Mouse (Mus musculus): Measurements from ENCODE around the gene Kcna2. TPM values are rescaled to one million over a fixed set of nuclear protein-coding genes. Genes with fewer than 3 reads are reported as not detected.

Kcna2 gene
- polyA plus RNA-seq, 1 experiment from 2014 or later: 2.6 TPM

- no peak for ATAC-seq
- Histone ChIP-seq H3K27me3 (replicated peaks; ENCODE audit: control insufficient read depth, insufficient read depth, low read length) (no peaks in the 10 kb centered on the region), H3K27ac (ENCODE audit: low read depth, low read length) (no peak overlapping the region), H3K4me2 (ENCODE audit: low read length) (no peak overlapping the region), H3K4me1 (ENCODE audit: control insufficient read depth, insufficient read depth, low read depth, low read length) (no peaks in the 10 kb centered on the region; the same call in 1 of the 2 replicates), H3K36me3 (ENCODE audit: control insufficient read depth, insufficient read depth, low read length) (no peaks in the 10 kb centered on the region), H3K9ac (ENCODE audit: low read depth, low read length) (no peak overlapping the region), H3K4me3 (ENCODE audit: low read length) (no peak overlapping the region), H3K9me3 (ENCODE audit: control insufficient read depth, low read length) (no peaks in the 10 kb centered on the region)
- 46% methylated on average over 2 of the region's 2 CpGs for WGBS
Measured at GRCm38 (mm10) chr3:107129251-107129650, 28.3 kb downstream of the Kcna2 start.

GRCm38 (mm10) chr3:107130661-107131326, 29.8 kb downstream of the Kcna2 start:
- Histone ChIP-seq H3K4me1 (ENCODE audit: control insufficient read depth, insufficient read depth, low read depth, low read length) (no peaks in the 10 kb centered on the region; the same call in 1 of the 2 replicates), H3K4me2 (ENCODE audit: low read length) (no peak overlapping the region), H3K9me3 (ENCODE audit: control insufficient read depth, low read length) (no peaks in the 10 kb centered on the region), H3K9ac (ENCODE audit: low read depth, low read length) (no peak overlapping the region), H3K27me3 (replicated peaks; ENCODE audit: control insufficient read depth, insufficient read depth, low read length) (no peaks in the 10 kb centered on the region), H3K36me3 (ENCODE audit: control insufficient read depth, insufficient read depth, low read length) (no peaks in the 10 kb centered on the region), H3K27ac (ENCODE audit: low read depth, low read length) (no peak overlapping the region), H3K4me3 (ENCODE audit: low read length) (no peak overlapping the region)
- ATAC-seq: no peak
- WGBS: 72% methylated on average over 4 of the region's 4 CpGs

GRCm38 (mm10) chr3:107131846-107132245, 30.9 kb downstream of the Kcna2 start:
- Histone ChIP-seq H3K4me1 (ENCODE audit: control insufficient read depth, insufficient read depth, low read depth, low read length) (no peaks in the 10 kb centered on the region; the same call in 1 of the 2 replicates), H3K36me3 (ENCODE audit: control insufficient read depth, insufficient read depth, low read length) (no peaks in the 10 kb centered on the region), H3K4me2 (ENCODE audit: low read length) (no peak overlapping the region), H3K27ac (ENCODE audit: low read depth, low read length) (no peak overlapping the region), H3K4me3 (ENCODE audit: low read length) (no peak overlapping the region), H3K9ac (ENCODE audit: low read depth, low read length) (no peak overlapping the region), H3K27me3 (replicated peaks; ENCODE audit: control insufficient read depth, insufficient read depth, low read length) (no peaks in the 10 kb centered on the region), H3K9me3 (ENCODE audit: control insufficient read depth, low read length) (no peaks in the 10 kb centered on the region)
- 79% methylated on average over 6 of the region's 6 CpGs for WGBS
- no peak for ATAC-seq

- Histone ChIP-seq H3K27me3 (replicated peaks; ENCODE audit: control insufficient read depth, insufficient read depth, low read length) (no peaks in the 10 kb centered on the region), H3K4me2 (ENCODE audit: low read length) (no peak overlapping the region), H3K4me1 (ENCODE audit: control insufficient read depth, insufficient read depth, low read depth, low read length) (no peaks in the 10 kb centered on the region; the same call in 1 of the 2 replicates), H3K4me3 (ENCODE audit: low read length) (no peak overlapping the region), H3K36me3 (ENCODE audit: control insufficient read depth, insufficient read depth, low read length) (no peaks in the 10 kb centered on the region), H3K9me3 (ENCODE audit: control insufficient read depth, low read length) (no peaks in the 10 kb centered on the region), H3K9ac (ENCODE audit: low read depth, low read length) (no peak overlapping the region), H3K27ac (ENCODE audit: low read depth, low read length) (no peak overlapping the region)
- ATAC-seq: 0 out of 2 replicates have a peak, but pooled peaks have one; percentile 24
- WGBS: 55% methylated on average over 6 of the region's 6 CpGs
Measured at GRCm38 (mm10) chr3:107132651-107133050, 31.7 kb downstream of the Kcna2 start.

GRCm38 (mm10) chr3:107134457-107134856, 33.5 kb downstream of the Kcna2 start:
- no peak overlapping the region for H3K9ac ChIP-seq (ENCODE audit: low read depth, low read length)
- no peak overlapping the region for H3K4me3 ChIP-seq (ENCODE audit: low read length)
- no peaks in the 10 kb centered on the region for H3K9me3 ChIP-seq (ENCODE audit: control insufficient read depth, low read length)
- H3K27me3 ChIP-seq (replicated peaks; ENCODE audit: control insufficient read depth, insufficient read depth, low read length): no peaks in the 10 kb centered on the region
- no peak overlapping the region for H3K27ac ChIP-seq (ENCODE audit: low read depth, low read length)
- no peak for ATAC-seq
- H3K4me2 ChIP-seq (ENCODE audit: low read length): no peak overlapping the region
- 81% methylated on average over 3 of the region's 3 CpGs for WGBS
- no peaks in the 10 kb centered on the region for H3K36me3 ChIP-seq (ENCODE audit: control insufficient read depth, insufficient read depth, low read length)
- H3K4me1 ChIP-seq (ENCODE audit: control insufficient read depth, insufficient read depth, low read depth, low read length): no peaks in the 10 kb centered on the region

GRCm38 (mm10) chr3:107147126-107147525, 46.2 kb downstream of the Kcna2 start:
- ATAC-seq: no peak
- Histone ChIP-seq H3K9ac (ENCODE audit: low read depth, low read length) (no peak overlapping the region), H3K27me3 (replicated peaks; ENCODE audit: control insufficient read depth, insufficient read depth, low read length) (no peaks in the 10 kb centered on the region), H3K9me3 (ENCODE audit: control insufficient read depth, low read length) (no peaks in the 10 kb centered on the region), H3K4me2 (ENCODE audit: low read length) (no peak overlapping the region), H3K4me3 (ENCODE audit: low read length) (no peak overlapping the region), H3K4me1 (ENCODE audit: control insufficient read depth, insufficient read depth, low read depth, low read length) (peaks cover 3% of the 10 kb centered on the region; the same call in 1 of the 2 replicates), H3K36me3 (ENCODE audit: control insufficient read depth, insufficient read depth, low read length) (no peaks in the 10 kb centered on the region), H3K27ac (ENCODE audit: low read depth, low read length) (no peak overlapping the region)
- 46% methylated on average over 7 of the region's 7 CpGs for WGBS

GRCm38 (mm10) chr3:107149006-107149405, 48.1 kb downstream of the Kcna2 start:
- Histone ChIP-seq H3K4me2 (ENCODE audit: low read length) (no peak overlapping the region), H3K36me3 (ENCODE audit: control insufficient read depth, insufficient read depth, low read length) (no peaks in the 10 kb centered on the region), H3K4me3 (ENCODE audit: low read length) (no peak overlapping the region), H3K27me3 (replicated peaks; ENCODE audit: control insufficient read depth, insufficient read depth, low read length) (no peaks in the 10 kb centered on the region), H3K9me3 (ENCODE audit: control insufficient read depth, low read length) (no peaks in the 10 kb centered on the region), H3K27ac (ENCODE audit: low read depth, low read length) (no peak overlapping the region), H3K9ac (ENCODE audit: low read depth, low read length) (no peak overlapping the region), H3K4me1 (ENCODE audit: control insufficient read depth, insufficient read depth, low read depth, low read length) (peaks cover 3% of the 10 kb centered on the region; the same call in 1 of the 2 replicates)
- no peak for ATAC-seq
- 85% methylated on average over 3 of the region's 3 CpGs for WGBS

GRCm38 (mm10) chr3:107150469-107150868, 49.5 kb downstream of the Kcna2 start:
- peaks cover 3% of the 10 kb centered on the region; the same call in 1 of the 2 replicates for H3K4me1 ChIP-seq (ENCODE audit: control insufficient read depth, insufficient read depth, low read depth, low read length)
- H3K4me2 ChIP-seq (ENCODE audit: low read length): no peak overlapping the region
- peak; percentile 78 for ATAC-seq
- no peak overlapping the region for H3K4me3 ChIP-seq (ENCODE audit: low read length)
- no peaks in the 10 kb centered on the region for H3K9me3 ChIP-seq (ENCODE audit: control insufficient read depth, low read length)
- H3K9ac ChIP-seq (ENCODE audit: low read depth, low read length): no peak overlapping the region
- no peaks in the 10 kb centered on the region for H3K36me3 ChIP-seq (ENCODE audit: control insufficient read depth, insufficient read depth, low read length)
- WGBS: 36% methylated on average over 3 of the region's 3 CpGs
- H3K27ac ChIP-seq (ENCODE audit: low read depth, low read length): no peak overlapping the region
- no peaks in the 10 kb centered on the region for H3K27me3 ChIP-seq (replicated peaks; ENCODE audit: control insufficient read depth, insufficient read depth, low read length)

- peaks cover 3% of the 10 kb centered on the region; the same call in 1 of the 2 replicates for H3K4me1 ChIP-seq (ENCODE audit: control insufficient read depth, insufficient read depth, low read depth, low read length)
- peak; percentile 43 for ATAC-seq
- no peaks in the 10 kb centered on the region for H3K36me3 ChIP-seq (ENCODE audit: control insufficient read depth, insufficient read depth, low read length)
- no peak overlapping the region for H3K27ac ChIP-seq (ENCODE audit: low read depth, low read length)
- no peak overlapping the region for H3K4me2 ChIP-seq (ENCODE audit: low read length)
- no peaks in the 10 kb centered on the region for H3K9me3 ChIP-seq (ENCODE audit: control insufficient read depth, low read length)
- no peak overlapping the region for H3K9ac ChIP-seq (ENCODE audit: low read depth, low read length)
- WGBS: 22% methylated on average over 7 of the region's 7 CpGs
- H3K27me3 ChIP-seq (replicated peaks; ENCODE audit: control insufficient read depth, insufficient read depth, low read length): no peaks in the 10 kb centered on the region
- no peak overlapping the region for H3K4me3 ChIP-seq (ENCODE audit: low read length)
Measured at GRCm38 (mm10) chr3:107150872-107151540, 50.1 kb downstream of the Kcna2 start.
